Mouse (Mus musculus) embryonic fibroblast, embryonic 13.5 days (primary cell): ENCODE data around the gene Ndufs2. TPM values are rescaled to one million over a fixed set of nuclear protein-coding genes. Genes with fewer than 3 reads are reported as not detected.

ENCODE experiments used
- H3K27ac ChIP-seq: 2 replicates; pipeline ENCODE4 v1.5.1; 2012; ENCODE audit warnings: low read length, control low read depth, inconsistent platforms; ENCODE audit not compliant: insufficient read depth
- H3K4me1 ChIP-seq: 2 replicates; pipeline ENCODE4 v1.6.1; 2011; ENCODE audit warnings: low read length; ENCODE audit not compliant: control insufficient read depth, insufficient read depth
- H3K4me3 ChIP-seq: 2 replicates; pipeline ENCODE4 v1.5.1; 2011; ENCODE audit warnings: mild to moderate bottlenecking, control low read depth, low read length; ENCODE audit not compliant: insufficient read depth
- CTCF ChIP-seq: IDR thresholded peaks from 2 replicates; pipeline ENCODE4 v1.5.1; 2011; ENCODE audit warnings: mild to moderate bottlenecking, control low read depth, low read length, moderate library complexity, borderline replicate concordance; ENCODE audit not compliant: insufficient read depth
- POLR2A ChIP-seq: IDR thresholded peaks from 2 replicates; pipeline ENCODE4 v1.6.1; 2011; ENCODE audit warnings: low read depth, mild to moderate bottlenecking, control low read depth, low read length, moderate library complexity
- polyA plus RNA-seq: library from polyadenylated mRNA; stranded (reverse); fragments of >200 nt; gene quantifications from 2 replicates; pipeline ENCODE4 v1.2.4, GENCODE M21; 2011; ENCODE audit warnings: low read depth; ENCODE audit not compliant: missing spikeins, insufficient read length

Gene Ndufs2
- polyA plus RNA-seq, 1 experiment: 226 TPM

DNA sequence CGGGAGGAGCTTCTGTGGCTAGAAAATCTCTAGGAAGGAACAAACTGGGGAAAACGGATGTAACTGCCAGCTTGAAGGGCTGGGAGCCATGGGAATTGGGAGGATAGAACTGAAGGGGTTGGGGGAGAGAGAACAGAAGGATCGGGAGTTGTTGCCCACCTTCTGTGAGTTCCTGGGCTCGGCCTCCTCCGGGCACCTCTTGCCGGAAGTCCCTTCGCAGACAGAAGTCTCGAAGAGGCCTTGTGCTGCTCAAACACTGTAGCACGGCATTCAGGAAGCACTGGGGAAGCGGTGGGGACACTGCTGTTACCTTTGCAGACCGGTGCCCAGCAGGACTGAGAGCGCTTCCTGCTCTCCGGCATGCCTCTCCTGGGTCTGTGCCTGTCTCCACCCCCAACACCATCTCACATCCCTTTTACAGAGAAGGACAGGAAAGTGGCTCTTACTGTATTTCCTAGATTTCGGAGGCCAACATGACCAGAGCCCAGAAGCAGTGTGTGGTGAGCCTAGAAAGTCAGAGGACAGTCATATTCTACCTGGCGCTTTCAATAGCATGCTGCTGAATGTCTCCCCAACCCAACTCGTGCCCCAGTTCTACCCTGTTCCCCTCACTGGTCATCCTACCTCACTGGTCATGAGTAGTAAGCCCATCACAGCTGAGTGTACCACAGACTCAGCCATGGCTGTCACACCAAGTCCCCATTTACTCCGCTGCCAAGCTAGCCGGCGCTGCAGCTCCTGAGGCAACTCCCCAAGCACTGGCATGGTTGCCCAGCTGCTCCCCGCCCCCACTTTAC is 34.1 kb upstream of the Ndufs2 start:
- Histone ChIP-seq H3K4me3 (no peak overlapping the region), H3K4me1 (no peaks in the 10 kb centered on the region), H3K27ac (no peak overlapping the region)
- no peak for TF ChIP-seq POLR2A
- TF ChIP-seq CTCF: no peak

DNA sequence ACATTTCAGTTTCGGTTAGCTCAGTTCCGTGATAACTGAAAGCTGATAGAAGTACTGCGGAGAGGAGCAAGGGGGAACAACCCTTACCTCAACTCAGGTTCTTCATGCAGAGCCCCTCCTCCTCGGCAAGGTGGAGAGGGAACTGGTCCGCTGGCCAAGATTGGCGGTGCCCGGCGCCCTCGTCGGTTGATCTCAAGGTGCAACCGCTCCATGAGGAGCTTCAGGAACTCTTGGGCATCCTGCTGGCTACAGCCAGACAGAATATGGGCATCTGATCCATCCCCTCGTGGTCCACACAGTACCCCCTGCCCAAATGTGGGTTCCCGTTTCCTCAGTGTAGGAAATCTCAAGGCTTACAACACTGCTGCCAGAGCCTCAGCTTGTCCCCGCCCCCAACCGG is 33.3 kb upstream of the Ndufs2 start:
- H3K27ac ChIP-seq: no peak overlapping the region
- H3K4me3 ChIP-seq: no peak overlapping the region
- no peak for TF ChIP-seq POLR2A
- TF ChIP-seq CTCF: no peak
- H3K4me1 ChIP-seq: no peaks in the 10 kb centered on the region

DNA sequence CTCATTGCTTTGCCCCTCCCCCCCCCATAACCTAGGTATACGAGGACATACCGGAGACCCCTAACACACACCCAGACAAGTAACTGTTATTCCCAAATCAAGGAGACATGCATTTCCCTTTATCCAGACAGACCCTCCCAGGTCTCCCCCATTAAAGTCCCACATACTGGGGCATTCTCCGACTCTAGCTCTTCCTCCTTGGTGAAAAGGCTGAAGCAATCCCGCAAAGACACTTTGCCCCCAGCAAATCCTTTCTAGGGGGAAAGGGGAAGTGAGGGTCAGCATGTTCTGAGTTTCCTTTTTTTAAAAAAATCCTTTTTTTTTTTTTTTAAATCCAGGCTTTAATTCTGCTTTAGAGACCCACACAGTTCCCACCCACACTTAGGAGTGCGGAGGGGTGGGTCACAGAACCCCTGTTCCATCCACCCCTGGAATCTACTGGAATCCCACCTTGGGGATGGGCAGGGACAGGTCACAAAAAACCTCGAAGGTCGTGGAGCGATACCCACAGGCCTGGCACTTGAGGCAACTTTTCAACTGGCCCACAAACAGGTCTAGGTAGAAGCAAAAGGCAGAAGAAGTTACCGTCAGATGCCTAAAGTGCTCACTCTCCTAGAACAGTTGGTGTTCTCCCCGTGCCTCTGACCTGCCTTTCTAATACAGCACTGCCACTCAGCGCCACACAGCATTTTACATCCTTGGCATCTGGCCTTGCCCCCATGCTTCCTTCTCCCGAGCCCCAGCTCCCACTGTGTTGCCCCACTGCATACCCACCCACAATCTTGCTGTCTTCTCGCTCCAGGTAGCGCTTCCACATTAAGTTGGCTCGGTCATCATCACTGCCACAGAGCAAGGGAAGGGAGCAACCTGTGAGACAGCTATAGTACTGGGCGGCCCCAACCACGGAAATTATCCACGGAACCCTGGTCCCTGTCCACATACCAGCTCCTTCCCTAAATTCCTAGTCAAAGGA is 32.3 kb upstream of the Ndufs2 start:
- TF ChIP-seq CTCF (no peak), POLR2A (no peak)
- Histone ChIP-seq H3K27ac (no peak overlapping the region), H3K4me1 (no peaks in the 10 kb centered on the region), H3K4me3 (no peak overlapping the region)

GRCm38 (mm10) chr1:171282086-171282805 is 31.1 kb upstream of the Ndufs2 start:
- Histone ChIP-seq H3K27ac (no peak overlapping the region), H3K4me3 (no peak overlapping the region), H3K4me1 (no peaks in the 10 kb centered on the region)
- TF ChIP-seq CTCF: no peak
- TF ChIP-seq POLR2A: no peak

DNA sequence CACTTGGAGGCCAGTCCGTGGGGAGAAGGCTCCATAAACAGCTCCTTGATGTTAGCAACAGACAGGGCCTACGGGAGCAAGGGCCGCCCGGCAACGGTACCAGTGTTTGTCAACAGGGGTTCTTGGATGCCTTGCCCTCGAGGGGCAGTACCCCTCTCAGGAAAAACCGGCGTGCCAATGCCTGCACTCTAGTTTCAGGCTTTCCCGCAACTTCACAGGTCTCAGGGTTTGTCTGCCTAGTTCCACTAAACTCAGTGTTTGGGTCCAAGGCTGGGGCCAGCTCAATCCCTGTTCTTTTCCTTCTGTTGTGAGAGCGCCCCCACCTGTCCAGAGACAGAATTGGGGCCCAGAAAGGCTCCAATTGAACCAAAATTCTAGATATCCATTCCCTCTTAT is 30.3 kb upstream of the Ndufs2 start:
- TF ChIP-seq CTCF: 0 out of 2 replicates have a peak, but pooled peaks have one; percentile 31
- no peak; the same call in none of the 2 replicates for TF ChIP-seq POLR2A

GRCm38 (mm10) chr1:171280916-171281527 is 29.8 kb upstream of the Ndufs2 start, which contains the start of gene Ppox:
Gene Ppox (minus strand): TSS chr1:171281186.
- Histone ChIP-seq H3K4me1 (no peaks in the 10 kb centered on the region), H3K27ac (peak within 1 kb of the TSS; percentile 48), H3K4me3 (peak within 1 kb of the TSS; percentile 68)
- TF ChIP-seq POLR2A: peak; percentile 32
- TF ChIP-seq CTCF: no peak

More for the DNA sequence above, 30.3 kb upstream of the Ndufs2 start:
- Histone ChIP-seq H3K27ac (peak overlapping the region; percentile 48), H3K4me3 (peak overlapping the region; percentile 68), H3K4me1 (no peaks in the 10 kb centered on the region)

- Histone ChIP-seq H3K4me3 (peak overlapping the region; percentile 63), H3K4me1 (no peaks in the 10 kb centered on the region), H3K27ac (no peak overlapping the region)
- TF ChIP-seq POLR2A (no peak), CTCF (no peak)
These were observed 29.2 kb upstream of the Ndufs2 start for GRCm38 (mm10) chr1:171280250-171280915.

DNA sequence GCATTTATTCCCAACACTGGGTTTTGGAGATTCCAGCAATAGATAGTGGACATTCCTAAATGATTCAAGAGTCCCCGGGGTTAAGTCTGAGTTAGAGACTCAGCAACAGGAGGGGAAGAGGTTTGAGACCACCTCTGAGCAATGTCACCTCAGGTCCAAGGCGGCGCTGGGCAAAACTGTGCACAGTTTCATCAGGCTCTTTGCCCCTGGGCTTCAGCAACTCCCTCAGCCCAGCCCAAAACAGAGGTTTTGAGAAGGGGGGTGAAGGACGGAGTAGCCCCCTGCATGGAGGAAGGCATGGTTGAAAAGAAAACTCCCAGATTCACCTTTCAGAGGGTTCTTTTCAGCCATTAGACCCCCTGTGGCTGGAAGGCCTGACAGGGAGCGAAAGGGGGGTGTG is 28.5 kb upstream of the Ndufs2 start:
- Histone ChIP-seq H3K4me1 (no peaks in the 10 kb centered on the region), H3K27ac (no peak overlapping the region), H3K4me3 (peak overlapping the region; percentile 63)
- TF ChIP-seq POLR2A (no peak), CTCF (no peak)
